Mouse (Mus musculus): Measurements from ENCODE around the gene Pnpla6.

GRCm38 (mm10) chr8:3492901-3493844 lies 22.0 kb upstream of the Pnpla6 start, which contains the start of gene Zfp358:
- no peak for TF ChIP-seq GATA1 (IDR thresholded peaks at IDR 0.05; ENCODE audit: borderline replicate concordance, low read length)
- TF ChIP-seq CTCF (IDR thresholded peaks at IDR 0.05; ENCODE audit: low read depth, low read length), result no peak
- no peak for TF ChIP-seq TAL1 (conservative IDR thresholded peaks at IDR 0.05; ENCODE audit: low read depth, low read length)
- TF ChIP-seq POLR2AphosphoS5 (IDR thresholded peaks at IDR 0.05; ENCODE audit: insufficient replicate concordance, low read depth, low read length), result no peak
